Mouse (Mus musculus) liver, embryonic 16.5 days (tissue): Measurements from ENCODE around the gene Agap2. TPM values are rescaled to one million over a fixed set of nuclear protein-coding genes. Genes with fewer than 3 reads are reported as not detected.

ENCODE experiments used
- ATAC-seq: fragments of 200-750 bp; cut with Nextera tagmentation; 2 replicates; pipeline ENCODE4 v1.8.0; 2017; ENCODE audit warnings: low read depth, mild to moderate bottlenecking, moderate number of reproducible peaks, moderate library complexity
- H3K27ac ChIP-seq: fragments of 300-500 bp; sonication (generic); 2 replicates; pipeline ENCODE4 v1.5.1; 2014; ENCODE audit warnings: mild to moderate bottlenecking, low read length
- H3K27me3 ChIP-seq: fragments of 300-500 bp; sonication (generic); 2 replicates; pipeline ENCODE4 v1.6.1; 2014; ENCODE audit warnings: low read depth, low read length, mixed read lengths; ENCODE audit not compliant: control insufficient read depth, insufficient read depth
- H3K36me3 ChIP-seq: fragments of 300-500 bp; sonication (generic); 2 replicates; pipeline ENCODE4 v1.6.1; 2014; ENCODE audit warnings: mild to moderate bottlenecking; ENCODE audit not compliant: control insufficient read depth, insufficient read depth
- H3K4me1 ChIP-seq: fragments of 300-500 bp; sonication (generic); 2 replicates; pipeline ENCODE4 v1.6.1; 2014; ENCODE audit warnings: low read depth, low read length, mixed read lengths; ENCODE audit not compliant: control insufficient read depth
- H3K4me2 ChIP-seq: fragments of 300-500 bp; sonication (generic); 2 replicates; pipeline ENCODE4 v1.6.1; 2014; ENCODE audit warnings: low read depth, low read length, mixed read lengths
- H3K4me3 ChIP-seq: fragments of 300-500 bp; sonication (generic); 2 replicates; pipeline ENCODE4 v1.5.1; 2014; ENCODE audit warnings: low read depth, mild to moderate bottlenecking, low read length
- H3K9ac ChIP-seq: fragments of 300-500 bp; sonication (generic); 2 replicates; pipeline ENCODE4 v1.6.1; 2014; ENCODE audit warnings: low read depth, low read length
- H3K9me3 ChIP-seq: fragments of 300-500 bp; sonication (generic); replicated peaks from 2 replicates; pipeline ENCODE4 v1.6.1; 2016; ENCODE audit warnings: low read length; ENCODE audit not compliant: control insufficient read depth
- WGBS: fragments of 180-500 bp; shearing (Covaris S2); extraction: QIAGEN DNeasy Blood & Tissue Kit; methylation state at CpG from one replicate; pipeline ENCODE4 v1.1.7; 2014; ENCODE audit not compliant: insufficient replicate concordance; 5-methylcytosine and 5-hydroxymethylcytosine counted together
- polyA plus RNA-seq: library from polyadenylated mRNA; unstranded; fragments of >200 nt; fragmentation: Nextera tagmentation; extraction: Ambion mirVana; gene quantifications from 2 replicates; pipeline ENCODE4 v1.2.1, GENCODE M21; 2015

Gene Agap2
- polyA plus RNA-seq, 1 experiment from 2014 or later, result 1.2 TPM

DNA sequence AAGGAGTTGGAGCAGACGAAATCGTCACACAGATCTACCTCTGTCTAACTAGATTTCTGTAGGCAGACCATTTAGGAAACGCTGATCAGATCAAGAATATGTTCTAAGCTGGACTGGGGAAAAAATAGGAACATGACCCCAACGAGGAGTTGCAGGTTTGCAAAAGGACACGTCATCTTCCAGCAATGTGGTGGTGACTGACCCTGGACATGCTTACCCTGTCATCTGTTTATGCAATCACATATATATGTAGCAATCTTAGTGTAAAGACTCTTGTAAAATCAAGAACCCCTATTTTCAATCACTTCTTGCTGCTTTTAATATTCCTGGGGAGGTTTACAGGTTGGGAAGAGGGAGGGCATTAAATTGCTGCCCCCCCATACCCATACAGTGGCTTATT lies 12.6 kb upstream of the Agap2 start:
- Histone ChIP-seq H3K36me3 (peaks cover 25% of the 10 kb centered on the region), H3K9me3 (no peaks in the 10 kb centered on the region), H3K9ac (no peak overlapping the region), H3K27ac (no peak overlapping the region), H3K4me1 (peaks cover 26% of the 10 kb centered on the region), H3K4me3 (no peak overlapping the region), H3K4me2 (0 out of 2 replicates have a peak overlapping the region, but pooled peaks have one; percentile 92), H3K27me3 (peaks cover 47% of the 10 kb centered on the region)
- no peak for ATAC-seq
- 47% methylated on average over 5 of the region's 5 CpGs for WGBS

DNA sequence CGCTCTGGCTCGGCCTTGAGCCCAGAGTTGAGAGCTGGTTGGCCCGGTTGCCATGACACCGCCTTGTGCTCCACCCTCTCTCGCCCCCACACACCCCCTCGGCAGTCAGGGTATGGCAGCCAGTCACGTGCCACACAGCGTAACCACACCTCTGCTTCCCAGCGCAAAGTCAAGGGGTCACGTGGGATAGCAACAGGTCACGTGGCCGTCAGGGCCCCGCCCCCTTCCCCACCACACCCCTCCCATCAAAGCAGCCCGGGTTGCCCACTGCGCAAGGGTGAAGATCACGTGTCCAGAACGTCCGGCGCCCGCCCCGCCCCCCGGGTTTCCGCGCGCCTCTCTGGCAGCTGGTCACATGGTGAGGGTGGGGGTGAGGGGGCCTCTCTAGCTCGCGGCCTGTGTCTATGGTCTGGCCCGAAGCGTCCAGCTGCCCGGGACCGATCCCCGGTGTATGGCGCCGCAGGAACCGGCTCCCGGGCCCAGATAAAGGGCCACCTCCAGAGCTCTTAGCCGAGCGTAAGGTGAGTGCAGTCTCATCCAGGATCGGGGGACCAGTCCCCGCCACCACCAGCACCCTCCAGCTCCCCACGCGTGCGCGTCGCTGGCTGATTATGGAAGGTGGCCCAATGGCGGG lies 11.7 kb upstream of the Agap2 start, which contains the start of gene Cdk4:
TSS of gene Cdk4 (plus strand) at position 296 of the 634 bp plus-strand sequence.
- H3K9ac ChIP-seq, result peak within 1 kb of the TSS; percentile 80
- H3K4me2 ChIP-seq, result peak within 1 kb of the TSS; percentile 92
- H3K27me3 ChIP-seq, result peaks cover 43% of the 10 kb centered on the region
- H3K4me1 ChIP-seq, result peaks cover 28% of the 10 kb centered on the region
- peak within 1 kb of the TSS; percentile 77 for H3K27ac ChIP-seq
- WGBS, result 0% methylated on average over 43 of the region's 46 CpGs
- peak; percentile 89 for ATAC-seq
- H3K36me3 ChIP-seq, result peaks cover 25% of the 10 kb centered on the region
- H3K4me3 ChIP-seq, result peak within 1 kb of the TSS; percentile 78
- no peaks in the 10 kb centered on the region for H3K9me3 ChIP-seq

DNA sequence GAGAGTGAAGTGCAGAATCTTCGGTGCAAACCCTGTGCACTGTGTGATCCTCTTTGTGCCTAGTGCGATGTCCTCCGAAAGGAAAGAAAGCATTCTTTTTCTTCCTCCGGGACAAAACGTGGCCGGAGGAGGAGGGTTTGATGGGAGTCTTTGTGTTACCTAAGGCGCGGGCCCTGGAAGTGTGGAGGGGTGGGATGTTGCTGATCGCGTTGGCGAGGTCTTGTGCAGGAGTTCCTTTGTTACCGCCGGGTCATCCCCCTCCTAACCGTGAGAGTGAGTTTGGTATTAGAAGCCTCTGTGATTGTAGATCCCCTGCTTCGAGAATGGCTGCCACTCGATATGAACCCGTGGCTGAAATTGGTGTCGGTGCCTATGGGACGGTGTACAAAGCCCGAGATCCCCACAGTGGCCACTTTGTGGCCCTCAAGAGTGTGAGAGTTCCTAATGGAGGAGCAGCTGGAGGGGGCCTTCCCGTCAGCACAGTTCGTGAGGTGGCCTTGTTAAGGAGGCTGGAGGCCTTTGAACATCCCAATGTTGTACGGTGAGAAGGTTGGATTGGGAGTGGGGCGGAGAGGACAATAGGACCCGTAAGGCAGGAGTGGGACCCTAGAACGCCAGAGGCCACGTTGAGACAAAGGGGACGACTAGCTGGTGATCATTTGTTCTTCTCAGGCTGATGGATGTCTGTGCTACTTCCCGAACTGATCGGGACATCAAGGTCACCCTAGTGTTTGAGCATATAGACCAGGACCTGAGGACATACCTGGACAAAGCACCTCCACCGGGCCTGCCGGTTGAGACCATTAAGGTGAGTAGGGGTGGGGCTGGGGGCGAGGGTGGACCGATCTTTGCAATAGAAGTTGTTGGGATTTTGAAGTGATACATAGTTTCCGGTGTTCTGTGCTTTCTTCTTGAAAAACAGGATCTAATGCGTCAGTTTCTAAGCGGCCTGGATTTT lies 10.9 kb upstream of the Agap2 start:
- Histone ChIP-seq H3K36me3 (peaks cover 25% of the 10 kb centered on the region), H3K27me3 (peaks cover 34% of the 10 kb centered on the region), H3K4me3 (peak overlapping the region; percentile 78), H3K4me2 (peak overlapping the region; percentile 92), H3K4me1 (peaks cover 36% of the 10 kb centered on the region), H3K9ac (peak overlapping the region; percentile 80), H3K9me3 (no peaks in the 10 kb centered on the region), H3K27ac (peak overlapping the region; percentile 77)
- WGBS, result 10% methylated on average over 37 of the region's 37 CpGs
- ATAC-seq, result peak; percentile 0; the same call in 1 of the 2 replicates

DNA sequence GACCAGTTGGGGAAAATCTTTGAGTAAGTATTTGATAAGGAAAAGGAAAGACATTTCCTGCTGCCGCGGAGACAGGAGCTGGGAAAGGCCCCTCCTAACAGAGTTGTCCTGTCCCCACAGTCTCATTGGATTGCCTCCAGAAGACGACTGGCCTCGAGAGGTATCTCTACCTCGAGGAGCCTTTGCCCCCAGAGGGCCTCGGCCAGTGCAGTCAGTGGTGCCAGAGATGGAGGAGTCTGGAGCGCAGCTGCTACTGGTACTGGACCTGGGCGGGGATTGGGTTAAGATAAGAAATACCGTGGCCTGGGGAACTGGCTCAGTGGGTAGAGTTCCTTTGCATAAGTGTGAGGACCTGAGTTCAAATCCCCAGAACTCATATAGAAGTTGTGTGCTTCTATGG lies 9.1 kb upstream of the Agap2 start:
- 53% methylated on average over 9 of the region's 9 CpGs for WGBS
- Histone ChIP-seq H3K36me3 (peaks cover 25% of the 10 kb centered on the region), H3K4me3 (no peak overlapping the region), H3K27ac (no peak overlapping the region), H3K4me1 (peaks cover 38% of the 10 kb centered on the region), H3K27me3 (peaks cover 16% of the 10 kb centered on the region), H3K9me3 (no peaks in the 10 kb centered on the region), H3K9ac (no peak overlapping the region), H3K4me2 (no peak overlapping the region)
- no peak for ATAC-seq

DNA sequence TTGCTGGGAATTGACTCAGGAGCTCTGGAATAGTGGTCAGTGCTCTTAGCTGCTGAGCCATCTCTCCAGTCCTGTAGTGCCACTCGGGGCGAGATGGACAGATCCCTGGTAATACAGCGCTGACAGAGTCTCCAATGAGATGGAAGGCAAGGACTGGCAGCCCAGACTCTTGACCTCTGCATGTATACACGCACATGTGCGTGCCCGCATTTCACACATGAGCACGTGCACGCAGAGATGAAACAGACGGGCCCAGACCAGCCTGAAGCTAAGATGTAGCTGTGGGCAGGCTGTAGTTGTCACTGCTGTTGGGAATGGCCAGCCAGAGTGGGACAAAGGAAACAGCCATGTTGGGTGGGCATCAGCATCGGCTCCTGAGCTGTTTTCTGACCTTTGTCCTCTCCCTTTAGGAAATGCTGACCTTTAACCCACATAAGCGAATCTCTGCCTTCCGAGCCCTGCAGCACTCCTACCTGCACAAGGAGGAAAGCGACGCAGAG lies 8.5 kb upstream of the Agap2 start:
- Histone ChIP-seq H3K4me1 (peaks cover 42% of the 10 kb centered on the region), H3K9ac (no peak overlapping the region), H3K9me3 (no peaks in the 10 kb centered on the region), H3K36me3 (peaks cover 25% of the 10 kb centered on the region), H3K27me3 (peaks cover 11% of the 10 kb centered on the region), H3K27ac (no peak overlapping the region), H3K4me2 (no peak overlapping the region), H3K4me3 (no peak overlapping the region)
- WGBS, result 77% methylated on average over 14 of the region's 14 CpGs
- ATAC-seq, result no peak

DNA sequence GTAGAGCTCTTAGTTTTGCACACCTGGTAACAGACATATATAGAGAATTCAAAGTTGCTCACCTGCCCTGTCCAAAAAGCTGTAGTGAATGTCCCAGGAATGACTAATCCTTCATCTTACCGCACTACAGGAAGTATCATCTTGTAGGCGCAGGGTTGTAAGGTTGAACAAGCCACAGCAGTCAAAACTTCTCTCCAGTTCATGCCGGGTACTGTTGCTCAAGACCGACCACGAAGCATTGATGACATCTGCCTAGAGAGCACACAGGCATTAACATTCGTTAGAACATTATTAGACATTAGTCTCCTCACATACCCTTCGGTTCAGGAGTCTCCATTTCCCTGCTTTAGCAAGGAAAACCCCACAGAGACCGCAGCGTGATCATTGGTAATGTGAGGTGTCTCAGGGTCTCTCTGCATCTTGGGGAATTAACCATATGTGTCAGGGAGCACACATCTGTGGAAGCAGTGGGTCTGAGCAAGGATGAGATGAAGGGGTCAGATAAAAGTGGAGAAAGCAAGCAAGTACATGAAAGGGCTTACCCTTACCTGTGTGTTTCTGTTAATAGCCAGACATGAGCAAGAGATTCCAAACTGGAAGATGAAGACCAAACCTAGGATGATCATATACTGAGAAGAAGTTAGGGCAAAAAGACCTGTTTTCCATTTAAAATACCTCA lies 6.6 kb upstream of the Agap2 start:
- peak overlapping the region; percentile 78 for H3K27ac ChIP-seq
- H3K9me3 ChIP-seq, result no peaks in the 10 kb centered on the region
- H3K4me3 ChIP-seq, result peak overlapping the region; percentile 73
- no peak for ATAC-seq
- peaks cover 39% of the 10 kb centered on the region for H3K4me1 ChIP-seq
- H3K27me3 ChIP-seq, result no peaks in the 10 kb centered on the region
- peak overlapping the region; percentile 77 for H3K4me2 ChIP-seq
- peaks cover 25% of the 10 kb centered on the region for H3K36me3 ChIP-seq
- H3K9ac ChIP-seq, result peak overlapping the region; percentile 67
- 44% methylated on average over 9 of the region's 9 CpGs for WGBS

DNA sequence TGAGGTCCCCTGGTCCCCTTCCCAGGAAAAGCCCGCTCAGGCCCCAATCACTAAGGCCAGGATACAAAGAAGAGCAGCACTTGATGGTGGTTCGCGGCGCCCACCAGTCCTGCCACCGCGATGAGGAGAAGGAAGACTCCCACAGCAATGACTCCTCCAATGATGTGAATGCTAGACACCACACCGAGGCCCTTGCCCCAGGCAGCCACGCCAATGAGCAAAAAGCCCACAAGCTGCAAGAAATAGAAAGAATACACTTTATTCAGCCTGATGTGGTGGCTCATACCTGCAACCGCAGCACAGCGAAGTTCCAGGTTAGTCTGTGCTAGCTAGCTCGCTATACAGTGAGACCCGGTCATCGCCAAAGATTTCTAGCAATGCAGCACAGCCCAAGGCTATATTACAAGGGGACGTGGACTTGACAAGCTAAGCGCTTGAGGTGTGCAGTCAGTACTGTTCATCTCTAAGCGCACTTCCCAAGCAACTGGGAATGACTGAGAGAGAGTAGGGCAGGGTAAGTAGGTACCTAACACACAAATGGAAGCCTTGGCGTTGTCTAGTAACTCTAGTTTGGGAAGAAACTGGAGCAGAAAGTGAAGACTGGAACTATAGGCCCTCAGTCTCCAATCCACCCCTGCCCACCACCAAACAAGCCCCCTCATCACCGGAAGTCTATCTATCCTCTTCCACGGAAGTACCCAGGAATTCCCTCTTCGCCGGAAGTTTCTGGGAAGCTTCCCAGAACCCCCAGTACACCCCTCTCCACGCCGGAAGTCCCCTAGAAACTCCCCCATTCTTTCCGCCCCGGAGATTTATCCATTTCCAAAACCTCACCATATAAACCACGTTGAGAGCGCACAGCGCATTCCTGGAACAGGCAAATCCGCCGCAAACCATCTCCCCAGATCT lies 5.5 kb upstream of the Agap2 start:
- Histone ChIP-seq H3K9me3 (no peaks in the 10 kb centered on the region), H3K27me3 (no peaks in the 10 kb centered on the region), H3K4me3 (peak overlapping the region; percentile 73), H3K4me2 (peak overlapping the region; percentile 77), H3K27ac (peak overlapping the region; percentile 78), H3K4me1 (peaks cover 38% of the 10 kb centered on the region), H3K36me3 (peaks cover 25% of the 10 kb centered on the region), H3K9ac (peak overlapping the region; percentile 67)
- WGBS, result 5% methylated on average over 30 of the region's 30 CpGs
- peak; percentile 20; the same call in 1 of the 2 replicates for ATAC-seq
